Mouse (Mus musculus) G1E (cell line): Measurements from ENCODE around the gene Gmnn.

Source experiments
- CTCF ChIP-seq: IDR thresholded peaks from 2 replicates; pipeline ENCODE4 v1.5.1; 2012; ENCODE audit warnings: low read depth, low read length, inconsistent platforms, mixed read lengths
- GATA1 ChIP-seq: IDR thresholded peaks from 2 replicates; pipeline ENCODE4 v1.6.1; 2012; ENCODE audit warnings: borderline replicate concordance, low read length, inconsistent platforms, mixed read lengths
- POLR2AphosphoS5 ChIP-seq: IDR thresholded peaks from 2 replicates; pipeline ENCODE4 v1.6.1; 2012; ENCODE audit warnings: low read depth, low read length, inconsistent platforms; ENCODE audit not compliant: insufficient replicate concordance
- TAL1 ChIP-seq: conservative IDR thresholded peaks from 2 replicates; pipeline ENCODE4 v1.6.1; 2012; ENCODE audit warnings: low read depth, low read length, inconsistent platforms, mixed read lengths

DNA sequence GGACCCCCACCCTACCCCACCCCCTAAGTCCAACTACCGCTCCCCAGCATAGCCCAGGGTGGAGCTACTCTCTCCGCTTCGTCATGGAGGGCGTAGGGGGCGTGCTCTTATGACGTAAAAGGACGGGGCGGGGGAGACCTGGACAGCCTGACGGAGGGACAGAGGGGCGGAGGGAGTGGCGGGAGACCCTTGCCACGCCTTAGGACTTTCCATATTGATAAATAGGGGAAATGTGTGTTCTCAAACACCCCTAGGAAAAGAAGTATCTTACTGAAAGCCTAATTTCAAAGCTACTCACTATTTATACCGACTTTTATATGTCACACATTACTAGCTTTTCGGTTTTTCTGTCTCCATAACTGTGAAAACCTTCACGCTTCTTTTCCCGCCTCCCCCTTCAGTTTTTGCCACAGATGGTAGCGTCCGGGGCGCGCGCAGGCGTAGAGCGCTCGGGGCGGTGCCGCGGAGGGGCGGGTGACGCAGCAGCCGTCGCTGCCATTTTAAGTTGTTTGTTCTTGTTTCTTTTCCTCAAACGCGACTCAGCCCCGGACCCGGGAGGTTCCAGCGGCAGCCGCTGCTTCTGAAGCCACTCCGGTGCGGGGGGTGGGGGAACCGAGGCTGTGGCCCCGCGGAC, 39.1 kb upstream of the Gmnn start:
- TF ChIP-seq GATA1 = no peak
- TF ChIP-seq CTCF = no peak
- peak; percentile 92; the same call in 1 of the 2 replicates for TF ChIP-seq POLR2AphosphoS5
- TF ChIP-seq TAL1 = no peak
